Mouse (Mus musculus) bone marrow macrophage, adult 2 months (primary cell): Measurements from ENCODE around the gene Kcnmb3.

Source experiments
- CTCF ChIP-seq: IDR thresholded peaks from 2 replicates; pipeline ENCODE4 v1.5.1; 2012; ENCODE audit warnings: low read depth, mild to moderate bottlenecking, low read length, moderate library complexity
- POLR2A ChIP-seq: IDR thresholded peaks from 2 replicates; pipeline ENCODE4 v1.6.1; 2012; ENCODE audit warnings: mild to moderate bottlenecking, low read depth, low read length, borderline replicate concordance

DNA sequence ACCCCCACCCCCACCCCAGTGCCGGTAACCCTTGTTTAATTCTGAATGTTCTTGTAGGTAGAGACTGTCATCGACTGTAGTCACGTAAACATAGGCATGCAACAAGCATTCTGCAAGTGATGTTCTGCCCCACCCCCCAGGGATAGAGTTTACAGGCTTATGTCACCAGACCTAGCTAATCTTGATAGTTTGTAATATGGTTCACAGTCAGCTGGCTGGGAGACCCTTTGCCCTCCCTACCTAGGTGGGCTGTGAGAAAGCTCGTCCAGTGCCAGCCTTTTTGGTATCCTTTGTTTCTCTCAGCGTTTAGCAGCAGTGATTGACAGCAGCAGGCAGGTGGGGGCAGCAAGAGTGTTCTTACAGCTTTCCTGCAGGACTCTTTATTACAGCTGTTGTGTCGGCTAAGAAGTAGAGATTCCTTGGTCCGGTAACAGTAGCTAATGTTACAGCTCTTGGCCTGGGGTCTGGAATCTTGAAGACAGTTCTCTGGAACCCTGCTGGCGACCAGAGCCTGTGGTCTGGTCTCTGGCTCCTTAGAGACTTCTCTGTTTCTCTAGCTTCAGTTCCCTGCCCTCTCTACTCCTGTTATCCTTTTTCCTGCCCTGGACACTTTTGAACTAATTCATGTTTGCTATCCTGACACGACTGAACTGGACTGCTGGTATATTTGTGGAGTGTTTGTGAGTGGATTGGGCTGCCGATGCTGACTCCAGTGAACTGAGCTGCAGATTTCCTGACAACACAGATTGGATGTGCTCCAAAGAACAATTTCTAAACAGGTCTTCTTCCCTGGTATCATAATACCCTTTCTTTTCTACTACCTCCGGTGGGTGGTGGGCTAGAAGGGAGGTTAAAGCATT lies 14.6 kb upstream of the Kcnmb3 start:
- TF ChIP-seq POLR2A (no peak), CTCF (no peak)
